ENCODE assay signal across 9 mouse cellular contexts in the genomic region with DNA sequence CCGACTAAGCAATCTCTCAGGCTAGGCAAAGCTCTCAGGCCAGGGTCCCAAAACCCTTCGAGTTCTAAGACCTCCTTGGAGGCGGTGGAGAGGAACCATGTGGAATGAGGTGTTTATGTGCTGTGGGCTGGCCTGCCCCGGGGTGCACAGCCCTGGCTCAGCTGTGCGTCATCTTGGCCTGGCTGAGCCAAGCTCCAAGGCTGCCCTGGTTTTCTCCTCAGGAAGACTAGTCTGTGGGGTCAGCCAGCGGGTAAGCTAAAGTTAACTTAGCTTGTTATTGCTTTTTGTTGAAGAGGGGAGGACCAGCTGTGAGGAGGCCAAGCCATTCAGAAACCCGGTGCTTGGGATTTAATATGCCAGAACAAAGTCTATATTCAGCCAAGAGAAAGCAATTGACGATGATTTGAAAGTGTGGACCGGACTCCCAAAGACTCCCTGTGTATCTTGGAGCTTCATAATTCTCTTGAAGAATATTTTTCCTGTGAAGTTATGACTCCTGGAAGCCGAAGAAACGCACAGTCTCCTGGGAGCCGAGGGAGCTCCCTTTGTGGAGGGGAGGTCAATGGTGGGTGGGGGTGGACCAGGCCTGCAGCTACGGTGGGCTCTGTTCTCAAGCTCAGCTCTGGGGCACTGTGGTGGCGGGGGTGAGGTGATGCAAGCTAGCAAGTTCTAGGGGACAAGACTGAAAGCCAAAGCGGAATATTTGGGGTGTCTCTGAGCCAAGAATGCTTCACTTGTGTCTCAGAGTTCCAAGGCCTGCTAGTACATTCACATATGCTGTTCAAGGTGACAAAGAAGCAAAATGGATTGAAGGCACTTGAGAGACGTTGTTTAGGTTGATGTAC.
DNase-seq lines count a peak whose midpoint lies in the region; ATAC-seq lines count a peak whose summit lies in the region.
"Had no signal": no experiment of that assay in that cellular context is flagged by ENCODE, and none has a peak within 500 bp of the region (broad histone marks: within the 10 kb centered on the region; RNA-seq: fewer than 3 reads in every experiment).

No protein-coding gene starts in this region.

- no peaks in the 10 kb centered on the region for H3K9me3 ChIP-seq in hindbrain, embryonic 10.5 days
- no peaks in the 10 kb centered on the region for H3K9me3 ChIP-seq in hindbrain, embryonic 14.5 days (ENCODE audit: control insufficient read depth, low read length)
- H3K9me3 ChIP-seq in kidney, embryonic 14.5 days (ENCODE audit: control insufficient read depth, low read length), result no peaks in the 10 kb centered on the region
- no peaks in the 10 kb centered on the region for H3K9me3 ChIP-seq in liver, embryonic 12.5 days (replicated peaks)

- H3K4me2 ChIP-seq in hindbrain, embryonic 14.5 days (replicated peaks), result no peak overlapping the region
- H3K4me2 ChIP-seq in kidney, embryonic 14.5 days (replicated peaks; ENCODE audit: low read depth, low read length), result no peak overlapping the region
- H3K4me2 ChIP-seq in liver, embryonic 12.5 days, result no peak overlapping the region

- H3K9ac ChIP-seq in hindbrain, embryonic 14.5 days, result no peak overlapping the region
- no peak overlapping the region for H3K9ac ChIP-seq in kidney, embryonic 14.5 days (ENCODE audit: low read depth, low read length)
- no peak overlapping the region for H3K9ac ChIP-seq in liver, embryonic 12.5 days

- no peak for ATAC-seq in hindbrain, embryonic 14.5 days (ENCODE audit: low FRiP score)
- peak; percentile 5; the same call in 1 of the 2 replicates for ATAC-seq in kidney, embryonic 14.5 days (ENCODE audit: low FRiP score, low TSS enrichment)
- no peak for ATAC-seq in liver, embryonic 12.5 days

- H3K4me1 ChIP-seq in hindbrain, embryonic 10.5 days (replicated peaks), result peaks cover 62% of the 10 kb centered on the region
- H3K4me1 ChIP-seq in hindbrain, embryonic 14.5 days (replicated peaks; ENCODE audit: control insufficient read depth, insufficient read depth, low read length), result peaks cover 17% of the 10 kb centered on the region; the same call in 1 of the 2 replicates
- H3K4me1 ChIP-seq in kidney, embryonic 14.5 days (ENCODE audit: control insufficient read depth, insufficient read depth, low read length), result peaks cover 48% of the 10 kb centered on the region
- H3K4me1 ChIP-seq in liver, embryonic 12.5 days, result peaks cover 12% of the 10 kb centered on the region; the same call in 1 of the 2 replicates

- H3K36me3 ChIP-seq in hindbrain, embryonic 10.5 days, result no peaks in the 10 kb centered on the region
- H3K36me3 ChIP-seq in hindbrain, embryonic 14.5 days (replicated peaks; ENCODE audit: control insufficient read depth, insufficient read depth), result no peaks in the 10 kb centered on the region
- no peaks in the 10 kb centered on the region for H3K36me3 ChIP-seq in kidney, embryonic 14.5 days (ENCODE audit: control insufficient read depth, insufficient read depth, low read length)
- H3K36me3 ChIP-seq in liver, embryonic 12.5 days, result no peaks in the 10 kb centered on the region

- H3K27me3 ChIP-seq in hindbrain, embryonic 10.5 days (ENCODE audit: insufficient read depth, poor library complexity, severe bottlenecking), result no peaks in the 10 kb centered on the region
- no peaks in the 10 kb centered on the region for H3K27me3 ChIP-seq in hindbrain, embryonic 14.5 days (ENCODE audit: control insufficient read depth, insufficient read depth, low read length)
- H3K27me3 ChIP-seq in kidney, embryonic 14.5 days (ENCODE audit: control insufficient read depth, insufficient read depth, low read length), result no peaks in the 10 kb centered on the region
- peaks cover 23% of the 10 kb centered on the region for H3K27me3 ChIP-seq in liver, embryonic 12.5 days (replicated peaks)

- no peak for DNase-seq in hindbrain, embryonic 10.5 days (ENCODE audit: low spot score)
- DNase-seq in hindbrain, embryonic 14.5 days (ENCODE audit: low spot score), result no peak
- peak; percentile 88 for DNase-seq in gastrocnemius, postnatal 25 days
- DNase-seq in lung, postnatal 25 days (ENCODE audit: low spot score), result peak; percentile 69
- no peak for DNase-seq in cerebellum, postnatal 4 days (ENCODE audit: low spot score in 2 of 2)
- no peak for DNase-seq in right cerebral cortex, postnatal 4 days
- DNase-seq: thymus, postnatal 36 days had no signal

- H3K4me3 ChIP-seq in hindbrain, embryonic 10.5 days, result no peak overlapping the region
- no peak overlapping the region for H3K4me3 ChIP-seq in hindbrain, embryonic 14.5 days (replicated peaks; ENCODE audit: low read length)
- H3K4me3 ChIP-seq in kidney, embryonic 14.5 days (ENCODE audit: low read length), result no peak overlapping the region
- H3K4me3 ChIP-seq in liver, embryonic 12.5 days, result no peak overlapping the region

- WGBS in hindbrain, embryonic 10.5 days, result 83% methylated on average over 16 of the region's 16 CpGs
- WGBS in hindbrain, embryonic 14.5 days, result 74% methylated on average over 16 of the region's 16 CpGs
- WGBS in kidney, embryonic 14.5 days, result 60% methylated on average over 16 of the region's 16 CpGs
- WGBS in liver, embryonic 12.5 days (ENCODE audit: insufficient replicate concordance), result 72% methylated on average over 16 of the region's 16 CpGs

- H3K27ac ChIP-seq in hindbrain, embryonic 10.5 days, result peak overlapping the region; percentile 79
- H3K27ac ChIP-seq in hindbrain, embryonic 14.5 days, result no peak overlapping the region
- peak overlapping the region; percentile 4; the same call in 1 of the 2 replicates for H3K27ac ChIP-seq in kidney, embryonic 14.5 days (ENCODE audit: low read depth, low read length)
- H3K27ac ChIP-seq in liver, embryonic 12.5 days, result no peak overlapping the region

Comparison
In these comparisons a context has a peak if more than half of its experiments do, and no peak if none do; other contexts are left out.
1. H3K27ac ChIP-seq: peak in hindbrain, embryonic 10.5 days (single experiment) and kidney, embryonic 14.5 days (single experiment); none in hindbrain, embryonic 14.5 days (single experiment) and liver, embryonic 12.5 days (single experiment).
2. DNase-seq: peak in gastrocnemius, postnatal 25 days (single experiment) and lung, postnatal 25 days (single experiment); none in hindbrain, embryonic 10.5 days (single experiment), hindbrain, embryonic 14.5 days (single experiment), cerebellum, postnatal 4 days (0 of 2) and right cerebral cortex, postnatal 4 days (single experiment).